Mouse (Mus musculus): ENCODE data around the gene Abhd2. TPM values are rescaled to one million over a fixed set of nuclear protein-coding genes. Genes with fewer than 3 reads are reported as not detected.
"Not testable (repeated sequence)": the region's sequence is repeated elsewhere in the genome, so short reads cannot be mapped to it uniquely, and the experiment has no call there.

The Abhd2 gene
- total RNA-seq, 2 experiments from 2014 or later = 14.4 to 18.6 TPM

GRCm38 (mm10) chr7:79266228-79266627, 6.8 kb upstream of the Abhd2 start:
- DNase-seq = no peak

GRCm38 (mm10) chr7:79267690-79268388, 5.2 kb upstream of the Abhd2 start:
- DNase-seq = no peak

- DNase-seq = no peak
Observed at GRCm38 (mm10) chr7:79268897-79269296, 4.1 kb upstream of the Abhd2 start.

- DNase-seq = no peak
Observed at GRCm38 (mm10) chr7:79269411-79269810, 3.6 kb upstream of the Abhd2 start.

GRCm38 (mm10) chr7:79269866-79270265, 3.1 kb upstream of the Abhd2 start:
- DNase-seq = no peak

- no peak for DNase-seq
Observed at GRCm38 (mm10) chr7:79270961-79271387, 2.0 kb upstream of the Abhd2 start.

GRCm38 (mm10) chr7:79271861-79272788, 874 bp upstream of the Abhd2 start:
- DNase-seq = no peak

GRCm38 (mm10) chr7:79273738-79274472, 906 bp downstream of the Abhd2 start:
- peak; percentile 37 for DNase-seq

GRCm38 (mm10) chr7:79274473-79275010, 1.5 kb downstream of the Abhd2 start:
- DNase-seq = no peak

- DNase-seq = no peak
Observed at GRCm38 (mm10) chr7:79275345-79275744, 2.3 kb downstream of the Abhd2 start.

- DNase-seq = no peak
Observed at GRCm38 (mm10) chr7:79278432-79278831, 5.4 kb downstream of the Abhd2 start.

- no peak for DNase-seq
Observed at GRCm38 (mm10) chr7:79279376-79280029, 6.5 kb downstream of the Abhd2 start.

GRCm38 (mm10) chr7:79282883-79283670, 10.1 kb downstream of the Abhd2 start:
- DNase-seq = no peak

GRCm38 (mm10) chr7:79283671-79283941, 10.6 kb downstream of the Abhd2 start:
- DNase-seq = not testable (repeated sequence)

GRCm38 (mm10) chr7:79284160-79284888, 11.3 kb downstream of the Abhd2 start:
- DNase-seq = no peak

GRCm38 (mm10) chr7:79284889-79285280, 11.9 kb downstream of the Abhd2 start:
- DNase-seq = no peak

GRCm38 (mm10) chr7:79285408-79285807, 12.4 kb downstream of the Abhd2 start:
- DNase-seq = no peak

- DNase-seq = no peak
Observed at GRCm38 (mm10) chr7:79287226-79287625, 14.2 kb downstream of the Abhd2 start.

- no peak for DNase-seq
Observed at GRCm38 (mm10) chr7:79287928-79288327, 14.9 kb downstream of the Abhd2 start.

GRCm38 (mm10) chr7:79288422-79288821, 15.4 kb downstream of the Abhd2 start:
- no peak for DNase-seq

All from gastrocnemius, postnatal 10 days (tissue).